Mouse (Mus musculus): Measurements from ENCODE around the gene Pigq.

GRCm38 (mm10) chr17:25919786-25920642 is 24.7 kb downstream of the Pigq start:
- TF ChIP-seq CTCF (IDR thresholded peaks at IDR 0.05; ENCODE audit: low read depth, low read length) (no peak), TAL1 (conservative IDR thresholded peaks at IDR 0.05; ENCODE audit: low read depth, low read length) (no peak), GATA1 (IDR thresholded peaks at IDR 0.05; ENCODE audit: borderline replicate concordance, low read length) (no peak), POLR2AphosphoS5 (IDR thresholded peaks at IDR 0.05; ENCODE audit: insufficient replicate concordance, low read depth, low read length) (no peak)
